Mouse (Mus musculus) limb, embryonic 12.5 days (tissue): ENCODE results near the gene Cnot8. TPM values are rescaled to one million over a fixed set of nuclear protein-coding genes. Genes with fewer than 3 reads are reported as not detected.

Experiments used
- ATAC-seq: fragments of 200-750 bp; cut with Nextera tagmentation; 2 replicates; pipeline ENCODE4 v1.8.0; 2017; ENCODE audit warnings: low read depth, moderate TSS enrichment; ENCODE audit not compliant: insufficient number of reproducible peaks, insufficient read depth, low FRiP score, low TSS enrichment
- H3K27ac ChIP-seq: fragments of 300-500 bp; sonication (generic); 2 replicates; pipeline ENCODE4 v1.5.1; 2016; ENCODE audit warnings: mild to moderate bottlenecking, moderate library complexity
- H3K27me3 ChIP-seq: fragments of 300-500 bp; sonication (generic); 2 replicates; pipeline ENCODE4 v1.6.1; 2016; ENCODE audit warnings: mild to moderate bottlenecking, moderate library complexity
- H3K36me3 ChIP-seq: fragments of 300-500 bp; sonication (generic); 2 replicates; pipeline ENCODE4 v1.6.1; 2016; ENCODE audit warnings: mild to moderate bottlenecking, moderate library complexity
- H3K4me1 ChIP-seq: fragments of 300-500 bp; sonication (generic); replicated peaks from 2 replicates; pipeline ENCODE4 v1.6.1; 2016
- H3K4me2 ChIP-seq: fragments of 300-500 bp; sonication (generic); 2 replicates; pipeline ENCODE4 v1.6.1; 2016; ENCODE audit warnings: mild to moderate bottlenecking, moderate library complexity
- H3K4me3 ChIP-seq: fragments of 300-500 bp; sonication (generic); replicated peaks from 2 replicates; pipeline ENCODE4 v1.5.1; 2016; ENCODE audit warnings: mild to moderate bottlenecking
- H3K9ac ChIP-seq: fragments of 300-500 bp; sonication (generic); replicated peaks from 2 replicates; pipeline ENCODE4 v1.6.1; 2016; ENCODE audit warnings: mild to moderate bottlenecking, moderate library complexity
- H3K9me3 ChIP-seq: fragments of 300-500 bp; sonication (generic); 2 replicates; pipeline ENCODE4 v1.6.1; 2016; ENCODE audit warnings: mild to moderate bottlenecking, moderate library complexity
- WGBS: fragments of 180-500 bp; shearing (Covaris S2); methylation state at CpG from one replicate; pipeline ENCODE4 v1.1.7; 2016; 5-methylcytosine and 5-hydroxymethylcytosine counted together
- polyA plus RNA-seq: library from polyadenylated mRNA; unstranded; fragments of >200 nt; fragmentation: Nextera tagmentation; extraction: Ambion mirVana; gene quantifications from 2 replicates; pipeline ENCODE4 v1.2.1, GENCODE M21; 2016

Cnot8 gene
- polyA plus RNA-seq, 1 experiment from 2014 or later: 106 TPM

- H3K36me3 ChIP-seq: peaks cover 8% of the 10 kb centered on the region; the same call in 1 of the 2 replicates
- ATAC-seq: 0 out of 2 replicates have a peak, but pooled peaks have one; percentile 18
- no peaks in the 10 kb centered on the region for H3K27me3 ChIP-seq
- peak overlapping the region; percentile 89 for H3K27ac ChIP-seq
- under 1% methylated on average over 24 of the region's 24 CpGs for WGBS
- H3K9me3 ChIP-seq: no peaks in the 10 kb centered on the region
- H3K9ac ChIP-seq: peak overlapping the region; percentile 88
- peak overlapping the region; percentile 76 for H3K4me2 ChIP-seq
- peak overlapping the region; percentile 92 for H3K4me3 ChIP-seq
- peaks cover 26% of the 10 kb centered on the region for H3K4me1 ChIP-seq
Measured at GRCm38 (mm10) chr11:58104351-58104791, 418 bp downstream of the Cnot8 start.

DNA sequence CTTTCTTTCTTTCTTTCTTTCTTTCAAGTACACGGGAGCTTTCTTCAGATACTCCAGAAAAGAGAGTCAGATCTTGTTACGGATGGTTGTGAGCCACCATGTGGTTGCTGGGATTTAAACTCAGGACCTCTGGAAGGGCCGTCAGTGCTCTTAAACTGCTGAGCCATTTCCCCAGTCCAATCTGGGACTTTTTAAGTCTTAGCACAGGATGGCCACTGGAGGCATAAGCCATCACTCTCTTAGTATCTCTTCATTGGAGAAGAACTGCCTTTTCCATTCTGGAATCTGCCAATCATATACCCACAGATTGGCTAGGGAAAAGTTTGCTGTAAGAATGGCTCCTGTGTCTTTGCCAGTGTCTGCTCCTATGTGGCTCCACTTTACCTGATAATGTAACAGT, 3.1 kb downstream of the Cnot8 start:
- no peaks in the 10 kb centered on the region for H3K27me3 ChIP-seq
- H3K4me3 ChIP-seq: no peak overlapping the region
- no peak for ATAC-seq
- H3K4me1 ChIP-seq: peaks cover 25% of the 10 kb centered on the region
- no peaks in the 10 kb centered on the region for H3K9me3 ChIP-seq
- 46% methylated on average over 3 of the region's 3 CpGs for WGBS
- no peak overlapping the region for H3K9ac ChIP-seq
- no peak overlapping the region for H3K4me2 ChIP-seq
- peaks cover 34% of the 10 kb centered on the region for H3K36me3 ChIP-seq
- no peak overlapping the region for H3K27ac ChIP-seq

DNA sequence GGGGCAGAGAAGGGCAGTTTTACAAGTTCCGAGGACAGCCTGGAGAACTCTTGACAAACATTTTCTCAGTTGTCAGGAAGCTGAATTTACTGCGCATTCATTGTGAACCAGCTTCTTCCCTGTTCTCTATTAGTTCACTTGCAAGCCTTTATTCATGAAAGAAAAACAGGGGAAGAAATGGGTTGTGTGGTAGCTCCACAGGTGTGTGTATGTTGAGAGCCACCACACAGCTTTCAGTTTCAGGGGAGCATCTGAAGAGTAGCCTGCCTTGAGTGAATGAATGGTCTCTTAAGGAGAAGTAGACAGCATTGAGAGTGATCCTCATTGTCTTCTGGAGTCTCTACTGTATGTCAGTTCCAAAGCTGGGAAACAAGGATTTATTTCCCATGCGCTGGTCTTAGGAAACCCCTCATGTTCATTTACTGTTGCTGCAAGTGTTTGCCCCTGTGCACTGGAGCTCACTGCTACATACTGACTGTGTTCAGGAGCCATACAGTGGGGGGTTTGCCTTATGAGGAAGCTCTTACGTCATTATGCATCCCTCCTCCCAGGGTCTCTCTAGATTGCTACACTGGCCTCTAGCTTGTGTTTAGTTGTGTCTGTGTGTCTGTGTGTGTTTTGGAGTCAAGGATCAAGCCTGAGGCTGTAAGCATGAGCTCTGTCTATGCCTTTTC, 3.8 kb downstream of the Cnot8 start:
- 88% methylated on average over 4 of the region's 4 CpGs for WGBS
- Histone ChIP-seq H3K4me2 (no peak overlapping the region), H3K36me3 (peaks cover 42% of the 10 kb centered on the region), H3K4me3 (no peak overlapping the region), H3K27ac (no peak overlapping the region), H3K9ac (no peak overlapping the region), H3K27me3 (no peaks in the 10 kb centered on the region), H3K9me3 (no peaks in the 10 kb centered on the region), H3K4me1 (peaks cover 17% of the 10 kb centered on the region)
- ATAC-seq: no peak

- WGBS: 66% methylated on average over 1 of the region's 1 CpGs
Measured at GRCm38 (mm10) chr11:58116560-58116959, 12.6 kb downstream of the Cnot8 start.

DNA sequence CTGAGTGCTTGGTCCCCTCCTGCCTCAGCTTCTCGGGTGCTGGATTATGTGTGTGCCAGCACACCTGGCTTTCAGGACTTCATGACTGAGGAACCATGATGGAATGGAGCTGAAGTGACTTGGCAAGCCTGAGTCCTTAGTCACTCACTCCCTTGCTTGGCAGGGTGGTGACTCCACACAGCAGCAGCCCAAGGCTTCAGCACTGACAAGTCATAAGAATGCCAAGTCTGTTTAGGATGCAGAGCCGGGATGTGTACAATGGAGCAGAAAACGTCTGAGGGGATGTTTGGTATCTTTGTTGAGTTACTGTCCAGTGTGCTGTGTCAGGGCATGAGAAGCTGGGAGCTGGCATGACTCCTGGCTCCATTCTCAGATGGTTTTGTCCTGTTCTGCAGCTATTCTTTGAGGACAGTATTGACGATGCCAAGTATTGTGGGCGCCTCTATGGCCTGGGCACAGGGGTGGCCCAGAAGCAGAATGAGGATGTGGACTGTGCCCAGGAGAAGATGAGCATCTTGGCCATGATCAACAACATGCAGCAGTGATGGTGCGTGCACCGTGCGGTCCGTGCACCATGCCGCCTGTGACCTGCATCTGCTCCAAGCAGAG, 13.2 kb downstream of the Cnot8 start:
- WGBS: 90% methylated on average over 10 of the region's 10 CpGs
- ATAC-seq: no peak
- H3K9ac ChIP-seq: no peak overlapping the region

More at GRCm38 (mm10) chr11:58116560-58116959, 12.6 kb downstream of the Cnot8 start:
- Histone ChIP-seq H3K9me3 (no peaks in the 10 kb centered on the region), H3K4me3 (no peak overlapping the region), H3K9ac (no peak overlapping the region), H3K27me3 (no peaks in the 10 kb centered on the region), H3K27ac (no peak overlapping the region), H3K4me2 (no peak overlapping the region), H3K4me1 (no peaks in the 10 kb centered on the region), H3K36me3 (peaks cover 97% of the 10 kb centered on the region)
- ATAC-seq: no peak

GRCm38 (mm10) chr11:58120655-58121054, 16.7 kb downstream of the Cnot8 start:
- Histone ChIP-seq H3K9ac (no peak overlapping the region), H3K27ac (no peak overlapping the region), H3K4me2 (no peak overlapping the region), H3K4me1 (no peaks in the 10 kb centered on the region), H3K27me3 (no peaks in the 10 kb centered on the region), H3K36me3 (peaks cover 94% of the 10 kb centered on the region), H3K9me3 (no peaks in the 10 kb centered on the region), H3K4me3 (no peak overlapping the region)
- 83% methylated on average over 3 of the region's 3 CpGs for WGBS
- ATAC-seq: no peak

More for the DNA sequence above, 13.2 kb downstream of the Cnot8 start:
- H3K4me3 ChIP-seq: no peak overlapping the region
- no peaks in the 10 kb centered on the region for H3K27me3 ChIP-seq
- H3K27ac ChIP-seq: no peak overlapping the region
- no peak overlapping the region for H3K4me2 ChIP-seq
- peaks cover 97% of the 10 kb centered on the region for H3K36me3 ChIP-seq
- no peaks in the 10 kb centered on the region for H3K9me3 ChIP-seq
- H3K4me1 ChIP-seq: no peaks in the 10 kb centered on the region

GRCm38 (mm10) chr11:58121351-58121750, 17.4 kb downstream of the Cnot8 start:
- Histone ChIP-seq H3K27me3 (no peaks in the 10 kb centered on the region), H3K9me3 (no peaks in the 10 kb centered on the region), H3K4me2 (no peak overlapping the region), H3K4me3 (no peak overlapping the region), H3K27ac (no peak overlapping the region), H3K36me3 (peaks cover 94% of the 10 kb centered on the region), H3K9ac (no peak overlapping the region), H3K4me1 (no peaks in the 10 kb centered on the region)
- WGBS: 87% methylated on average over 9 of the region's 9 CpGs
- ATAC-seq: no peak

DNA sequence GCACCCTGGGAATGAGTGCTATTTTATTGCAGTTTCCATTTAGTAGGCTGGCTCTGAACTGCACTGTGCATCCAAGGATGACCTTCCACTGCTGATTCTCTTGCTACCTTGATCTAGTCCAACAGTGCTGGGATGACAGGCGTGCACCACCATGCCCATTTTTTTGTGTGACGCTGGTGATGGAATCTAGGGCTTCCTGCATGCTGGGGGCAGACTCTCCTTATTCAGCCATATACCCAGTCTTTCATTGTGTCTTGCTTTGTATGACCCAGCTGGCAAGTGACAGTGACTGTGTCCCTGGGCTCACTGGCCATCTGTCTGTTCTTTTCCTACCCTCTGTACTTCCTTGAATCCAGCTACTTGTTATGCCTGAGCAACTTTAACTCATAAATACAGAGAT, 19.8 kb downstream of the Cnot8 start:
- ATAC-seq: no peak
- H3K36me3 ChIP-seq: peaks cover 94% of the 10 kb centered on the region
- no peak overlapping the region for H3K27ac ChIP-seq
- H3K9ac ChIP-seq: no peak overlapping the region
- no peaks in the 10 kb centered on the region for H3K27me3 ChIP-seq
- peaks cover 4% of the 10 kb centered on the region for H3K4me1 ChIP-seq
- H3K4me2 ChIP-seq: no peak overlapping the region
- WGBS: 89% methylated on average over 2 of the region's 2 CpGs
- H3K9me3 ChIP-seq: no peaks in the 10 kb centered on the region
- no peak overlapping the region for H3K4me3 ChIP-seq

DNA sequence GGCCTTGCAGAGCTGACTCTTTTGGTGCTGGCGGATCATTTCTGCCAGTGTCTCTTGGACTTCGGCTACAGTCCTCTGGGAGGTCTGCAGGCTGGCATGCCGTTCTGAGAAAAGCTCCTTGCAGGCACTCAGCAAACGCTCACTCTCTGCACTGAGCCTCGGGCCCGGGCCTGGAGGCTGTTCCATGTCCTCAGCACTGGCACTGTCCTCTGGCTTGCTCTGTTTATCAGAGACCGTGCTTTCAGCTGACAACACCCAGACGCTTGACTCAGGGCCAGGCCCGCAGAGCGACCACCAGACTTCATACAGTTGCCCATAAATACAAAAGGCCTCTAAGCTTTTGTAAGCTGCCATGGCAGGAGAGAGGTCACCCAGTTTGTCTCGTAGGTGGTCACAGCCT, 21.1 kb downstream of the Cnot8 start:
- WGBS: 84% methylated on average over 11 of the region's 11 CpGs

GRCm38 (mm10) chr11:58126397-58127160, 22.6 kb downstream of the Cnot8 start:
- Histone ChIP-seq H3K4me2 (no peak overlapping the region), H3K27me3 (no peaks in the 10 kb centered on the region), H3K36me3 (peaks cover 94% of the 10 kb centered on the region), H3K9ac (no peak overlapping the region; the same call in 1 of the 2 replicates), H3K27ac (no peak overlapping the region), H3K4me3 (no peak overlapping the region), H3K9me3 (no peaks in the 10 kb centered on the region), H3K4me1 (peaks cover 10% of the 10 kb centered on the region)
- ATAC-seq: no peak
- WGBS: 82% methylated on average over 7 of the region's 7 CpGs

More for the DNA sequence above, 21.1 kb downstream of the Cnot8 start:
- Histone ChIP-seq H3K27me3 (no peaks in the 10 kb centered on the region), H3K9me3 (no peaks in the 10 kb centered on the region), H3K36me3 (peaks cover 94% of the 10 kb centered on the region), H3K27ac (no peak overlapping the region), H3K4me3 (no peak overlapping the region), H3K4me1 (peaks cover 10% of the 10 kb centered on the region), H3K4me2 (no peak overlapping the region), H3K9ac (no peak overlapping the region)
- ATAC-seq: no peak

GRCm38 (mm10) chr11:58127544-58127943, 23.6 kb downstream of the Cnot8 start:
- Histone ChIP-seq H3K9ac (no peak overlapping the region), H3K27me3 (no peaks in the 10 kb centered on the region), H3K36me3 (peaks cover 98% of the 10 kb centered on the region), H3K4me1 (peaks cover 10% of the 10 kb centered on the region), H3K9me3 (no peaks in the 10 kb centered on the region), H3K4me3 (no peak overlapping the region), H3K4me2 (no peak overlapping the region), H3K27ac (no peak overlapping the region)
- ATAC-seq: no peak
- 91% methylated on average over 2 of the region's 2 CpGs for WGBS
